Mouse (Mus musculus) bone marrow macrophage, adult 2 months (primary cell): ENCODE data around the gene BC049715.

Experiments used
- CTCF ChIP-seq: IDR thresholded peaks from 2 replicates; pipeline ENCODE4 v1.5.1; 2012; ENCODE audit warnings: low read depth, mild to moderate bottlenecking, low read length, moderate library complexity
- POLR2A ChIP-seq: IDR thresholded peaks from 2 replicates; pipeline ENCODE4 v1.6.1; 2012; ENCODE audit warnings: mild to moderate bottlenecking, low read depth, low read length, borderline replicate concordance

GRCm38 (mm10) chr6:136804705-136805408 is 22.6 kb upstream of the BC049715 start:
- TF ChIP-seq CTCF (no peak), POLR2A (no peak)
